Mouse (Mus musculus): ENCODE data around the gene Bbs10.
A peak's percentile ranks its signal among the peaks of the same experiment; 100 is the strongest.

Gene Bbs10

DNA sequence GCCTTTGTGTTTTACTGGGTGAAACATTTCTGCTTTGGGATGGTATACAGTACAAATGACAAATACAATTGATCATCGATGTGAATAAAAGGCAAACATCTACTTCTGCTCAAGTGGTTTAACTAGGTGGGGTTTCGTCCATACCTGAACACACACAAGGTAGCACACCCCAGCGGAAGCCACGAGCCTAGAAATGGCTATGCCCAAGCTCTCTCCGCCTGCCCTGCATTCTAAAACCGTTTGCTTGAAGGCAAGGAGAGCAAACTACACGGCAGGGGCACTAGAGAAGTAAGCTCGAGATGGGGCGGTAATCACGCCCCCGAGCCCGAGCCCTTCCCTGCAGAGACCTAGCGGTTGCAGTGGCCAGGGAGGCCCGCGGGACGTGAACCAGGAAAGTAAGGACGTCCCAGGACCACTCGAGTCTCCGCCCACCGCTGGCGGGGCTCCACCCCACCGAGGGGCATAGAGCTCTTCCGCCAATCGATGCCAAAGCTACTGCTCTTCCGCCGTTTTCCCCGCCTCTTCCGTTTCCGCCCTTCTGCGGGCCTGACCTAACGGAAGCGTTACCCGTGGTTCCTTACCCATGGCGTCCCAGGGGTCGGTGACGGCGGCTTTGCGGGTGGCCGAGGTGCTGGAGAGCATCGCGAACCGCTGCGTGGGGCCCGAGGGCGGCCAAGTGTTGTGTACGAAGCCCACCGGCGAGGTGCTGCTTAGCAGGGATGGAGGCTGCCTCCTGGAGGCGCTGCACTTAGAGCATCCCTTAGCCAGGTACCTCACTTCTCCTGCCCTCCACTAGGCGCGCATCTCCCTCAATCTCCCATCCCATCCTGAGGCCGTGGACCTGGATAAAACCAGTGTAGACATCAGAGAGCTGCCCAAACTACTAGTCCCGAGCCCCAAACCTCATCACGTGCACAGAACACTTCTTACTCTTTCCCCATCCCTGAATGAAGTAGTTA, at the start of gene Bbs10:
Gene Bbs10, plus strand, starts transcription at position 540 of the 959 bp plus-strand sequence.
- peak; percentile 85 to 88 for DNase-seq (ENCODE audit: low read depth in 2 of 2, low spot score in 2 of 2)

DNA sequence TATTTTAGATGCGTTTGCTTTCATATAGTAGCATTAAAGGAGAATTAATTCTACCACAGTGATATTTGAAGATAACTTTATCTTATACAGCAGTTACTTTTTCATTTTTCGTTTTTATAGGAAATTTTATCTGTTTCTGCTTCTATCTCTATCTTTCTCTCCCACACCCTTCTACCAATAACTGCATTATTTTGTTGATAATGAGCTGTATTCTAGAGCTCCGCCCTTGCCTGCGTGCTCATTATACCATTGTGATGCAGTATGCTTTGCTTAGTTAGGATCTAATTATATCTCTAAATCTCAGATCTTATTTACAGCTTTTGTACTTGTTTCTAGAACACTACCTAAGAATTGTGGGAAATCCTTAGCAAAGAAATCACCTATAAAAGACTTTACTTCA, 48.3 kb upstream of the Bbs10 start:
- DNase-seq (ENCODE audit: low read depth in 2 of 2, low spot score in 2 of 2): no peak

DNA sequence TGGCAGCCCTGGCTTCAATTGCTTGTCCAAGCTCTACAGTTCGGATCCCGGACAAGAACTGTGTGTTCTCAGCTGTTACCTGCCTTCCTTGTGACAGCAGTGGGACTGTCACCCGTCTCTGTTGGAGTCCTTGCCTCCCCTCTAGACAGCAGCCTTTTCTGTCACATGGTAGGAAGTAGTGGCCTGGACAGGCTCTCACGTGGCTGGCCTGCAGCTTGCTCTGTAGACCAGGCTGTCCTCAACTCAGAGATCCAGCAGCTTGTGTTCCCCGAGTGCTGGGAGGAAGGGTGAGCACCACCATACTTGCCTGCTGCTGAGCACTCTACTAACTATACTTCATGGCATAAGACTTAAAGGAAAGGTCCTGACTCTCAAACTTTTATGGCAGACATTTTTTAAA, 46.8 kb upstream of the Bbs10 start:
- no peak for DNase-seq (ENCODE audit: low read depth in 2 of 2, low spot score in 2 of 2)

DNA sequence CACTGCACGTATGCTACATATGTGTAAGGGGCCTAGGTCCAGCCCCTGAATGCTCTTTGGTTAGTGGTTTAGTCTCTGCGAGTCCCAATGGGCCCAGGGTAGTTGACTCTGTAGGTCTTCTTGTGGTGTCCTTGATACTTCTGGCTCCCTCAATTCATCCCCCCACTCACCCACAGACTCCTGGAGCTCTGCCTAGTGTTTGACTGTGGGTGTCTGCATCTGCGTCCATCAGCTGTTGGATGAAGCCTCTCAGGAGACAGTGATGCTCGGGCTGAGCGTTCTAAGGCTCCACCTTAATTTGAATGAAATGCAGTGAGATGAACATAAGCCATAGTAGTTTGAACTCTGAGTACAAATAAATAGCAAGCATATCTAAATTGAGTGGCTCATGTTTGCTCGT, 43.3 kb upstream of the Bbs10 start:
- DNase-seq (ENCODE audit: low read depth in 2 of 2, low spot score in 2 of 2): no peak

DNA sequence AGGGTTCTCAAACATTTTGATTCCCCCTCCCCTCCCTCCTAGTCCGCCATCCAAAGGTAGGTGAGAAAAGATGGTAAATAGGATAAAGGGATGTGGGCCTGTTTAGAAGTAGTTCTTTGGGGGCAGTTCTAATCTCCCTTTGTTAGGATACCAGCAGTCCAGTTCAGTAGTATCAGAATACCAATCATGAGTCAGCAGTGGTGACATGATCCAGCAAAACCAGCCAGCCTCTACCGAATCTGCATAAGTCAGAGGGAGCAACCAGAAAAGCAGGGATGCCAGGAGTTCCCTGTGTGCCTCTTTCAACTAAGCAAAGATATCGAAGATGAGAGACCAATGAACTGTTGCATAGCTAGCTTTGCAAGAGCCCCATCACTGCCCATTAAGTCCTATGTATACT, 42.3 kb upstream of the Bbs10 start:
- DNase-seq (ENCODE audit: low read depth in 2 of 2, low spot score in 2 of 2): no peak

DNA sequence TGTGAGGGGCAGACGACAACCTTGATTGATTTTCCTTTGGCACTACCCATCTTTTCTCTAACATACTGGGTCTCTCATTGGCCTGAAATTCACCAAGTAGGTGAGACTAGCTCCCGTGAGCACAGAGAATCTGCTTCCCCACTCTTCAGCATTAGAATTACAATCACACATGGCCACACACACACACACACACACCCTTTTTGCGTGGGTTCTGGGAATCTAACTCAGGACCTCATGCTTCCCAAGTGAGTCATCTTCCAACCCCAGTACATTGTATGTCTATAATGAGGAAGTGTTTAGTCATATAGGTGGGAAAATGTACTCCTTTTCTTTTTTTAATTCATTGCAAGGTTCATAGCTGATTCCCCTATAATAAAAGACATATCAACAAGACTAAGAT, 41.1 kb upstream of the Bbs10 start:
- DNase-seq (ENCODE audit: low read depth in 2 of 2, low spot score in 2 of 2): no peak

DNA sequence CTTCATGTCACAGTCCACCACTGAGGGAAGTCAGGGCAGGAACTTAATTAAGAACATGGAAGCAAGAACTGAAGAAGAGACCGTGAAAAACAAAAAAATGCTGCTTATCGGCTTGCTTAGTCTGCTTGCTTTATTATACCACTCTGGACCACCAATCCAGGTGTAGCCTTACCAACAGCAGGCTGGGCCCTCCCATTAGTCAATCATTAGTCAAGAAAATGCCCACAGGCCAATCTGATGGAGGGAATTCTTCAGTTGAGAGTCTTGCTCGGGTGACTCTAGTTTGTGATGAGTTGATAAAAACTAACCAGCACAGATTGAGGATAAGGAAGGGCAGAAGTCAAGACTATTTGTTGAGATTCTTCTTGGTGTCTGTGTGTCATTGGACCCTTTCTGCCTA, 40.2 kb upstream of the Bbs10 start:
- DNase-seq (ENCODE audit: low read depth in 2 of 2, low spot score in 2 of 2): no peak

DNA sequence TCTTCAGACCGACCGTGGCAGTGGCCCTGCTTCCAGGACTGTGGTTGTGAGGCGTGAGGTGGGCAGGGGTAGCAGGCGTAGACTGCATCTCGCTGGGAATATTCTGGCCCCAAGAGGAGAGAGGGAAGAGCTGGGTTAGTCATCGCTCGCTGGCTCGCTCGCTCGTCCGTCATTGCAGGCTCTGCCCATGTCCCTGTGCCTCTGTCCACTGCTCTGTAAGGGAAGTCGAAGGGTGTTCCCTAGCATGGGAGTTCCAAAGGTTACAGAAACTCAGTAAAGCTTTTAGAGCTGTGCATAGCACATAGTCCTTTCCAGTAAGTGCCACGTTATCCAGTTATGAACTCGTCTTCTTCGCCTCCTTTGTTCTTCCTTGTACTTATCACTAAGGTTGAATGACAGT, 26.8 kb upstream of the Bbs10 start:
- DNase-seq (ENCODE audit: low read depth in 2 of 2, low spot score in 2 of 2): no peak

DNA sequence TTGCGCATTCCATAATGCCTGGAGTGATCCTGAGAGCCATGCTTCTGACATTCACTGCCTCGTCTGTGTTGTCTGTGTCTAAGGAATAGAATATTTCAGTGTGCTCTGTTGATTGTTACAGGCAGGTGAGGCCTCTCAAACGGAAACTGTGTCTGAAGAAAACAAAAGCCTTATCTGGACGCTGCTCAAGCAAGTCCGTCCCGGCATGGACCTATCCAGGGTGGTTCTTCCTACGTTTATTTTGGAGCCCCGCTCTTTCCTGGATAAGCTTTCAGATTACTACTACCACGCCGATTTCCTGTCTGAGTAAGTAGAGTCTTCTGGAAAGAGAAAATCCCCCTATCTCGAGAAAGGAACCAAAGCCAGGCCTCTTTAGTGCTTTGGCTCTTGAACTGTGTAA, 25.6 kb upstream of the Bbs10 start:
- DNase-seq (ENCODE audit: low read depth in 2 of 2, low spot score in 2 of 2): no peak

DNA sequence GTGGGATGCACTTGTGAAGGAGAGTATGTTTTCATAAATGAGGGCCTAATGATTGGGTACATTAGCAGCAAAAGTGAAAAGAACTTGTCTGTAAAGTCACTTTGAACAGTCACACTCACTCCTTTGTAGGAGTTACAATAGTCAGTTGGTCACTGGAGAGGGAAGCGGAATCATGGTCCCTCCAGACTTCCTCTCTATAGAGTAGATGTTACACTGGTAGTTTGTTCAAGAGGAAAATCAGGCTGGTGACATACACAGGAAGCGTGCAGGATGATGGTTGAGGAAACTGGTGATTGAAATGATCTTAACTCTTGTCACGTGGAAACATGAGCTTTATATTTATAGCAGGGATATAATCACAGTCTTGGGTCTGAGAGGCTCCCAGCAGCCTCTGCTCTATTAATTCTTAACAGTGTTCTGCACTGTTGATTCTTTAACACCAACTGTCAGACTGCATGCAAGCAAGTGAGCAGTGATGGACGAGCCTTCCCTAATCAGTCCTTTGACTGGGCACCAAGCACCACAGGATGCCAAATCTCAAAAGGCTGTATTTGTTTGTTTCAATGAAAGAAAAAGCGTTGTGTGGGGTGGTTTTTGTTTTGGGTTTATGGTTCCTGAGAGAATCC, 24.9 kb upstream of the Bbs10 start:
- DNase-seq (ENCODE audit: low read depth in 2 of 2, low spot score in 2 of 2): no peak

DNA sequence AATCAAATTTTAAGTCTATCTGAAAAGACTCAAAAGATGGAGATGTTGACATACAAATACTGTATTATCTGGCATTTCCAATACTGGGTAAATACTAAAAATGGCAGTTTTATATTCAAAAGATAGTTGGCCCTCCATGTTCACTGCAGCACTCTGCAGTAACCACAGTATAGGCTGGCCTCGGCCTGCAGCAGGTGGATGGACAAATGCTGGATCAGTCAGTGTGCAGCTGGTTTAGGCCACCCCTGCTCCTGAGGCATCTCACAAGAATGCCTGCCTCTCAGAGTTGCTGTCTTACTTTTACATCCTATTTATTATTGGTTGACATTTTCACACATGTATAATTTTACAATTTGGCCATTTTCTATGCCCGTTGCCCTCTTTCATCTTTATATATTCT, 22.7 kb upstream of the Bbs10 start:
- no peak for DNase-seq (ENCODE audit: low read depth in 2 of 2, low spot score in 2 of 2)

DNA sequence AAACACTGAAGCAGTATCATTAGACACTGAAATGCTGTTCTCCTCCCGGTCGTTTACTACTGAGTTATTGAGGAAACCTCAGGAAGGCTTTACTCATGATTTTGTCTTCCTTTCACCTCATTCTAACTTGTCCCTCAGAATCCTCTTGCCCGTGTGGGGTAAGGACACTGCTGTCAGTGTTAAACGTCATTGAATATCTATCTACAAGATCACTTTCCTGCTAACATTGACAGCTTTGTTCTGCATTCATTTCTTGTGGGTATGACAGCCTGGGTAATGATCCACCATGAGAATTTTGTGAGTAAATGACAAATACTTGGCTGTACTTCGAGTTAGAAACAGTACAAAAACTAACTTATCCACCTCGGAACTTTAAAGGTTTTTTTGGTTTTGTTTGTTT, 848 bp upstream of the Bbs10 start:
- DNase-seq (ENCODE audit: low read depth in 2 of 2, low spot score in 2 of 2): no peak

DNA sequence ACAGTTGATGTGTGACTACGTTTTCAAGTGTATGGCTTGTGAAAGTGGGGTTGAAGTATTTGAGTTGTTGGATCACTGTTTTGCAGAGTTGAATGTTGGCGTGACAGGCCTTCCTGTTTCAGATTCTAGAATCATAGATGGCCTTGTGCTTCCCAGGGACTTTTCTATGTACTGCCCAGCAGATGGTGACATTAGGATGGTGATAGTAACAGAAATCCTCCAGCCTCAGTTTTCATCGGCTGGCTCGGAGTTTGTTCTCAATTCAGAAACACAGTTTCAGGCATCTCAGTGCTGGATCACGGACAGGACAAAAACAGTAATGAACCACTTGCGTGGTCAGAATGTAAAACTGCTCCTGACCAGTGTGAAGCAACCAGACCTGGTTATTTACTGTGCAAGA, 1.1 kb downstream of the Bbs10 start:
- no peak for DNase-seq (ENCODE audit: low read depth in 2 of 2, low spot score in 2 of 2)

DNA sequence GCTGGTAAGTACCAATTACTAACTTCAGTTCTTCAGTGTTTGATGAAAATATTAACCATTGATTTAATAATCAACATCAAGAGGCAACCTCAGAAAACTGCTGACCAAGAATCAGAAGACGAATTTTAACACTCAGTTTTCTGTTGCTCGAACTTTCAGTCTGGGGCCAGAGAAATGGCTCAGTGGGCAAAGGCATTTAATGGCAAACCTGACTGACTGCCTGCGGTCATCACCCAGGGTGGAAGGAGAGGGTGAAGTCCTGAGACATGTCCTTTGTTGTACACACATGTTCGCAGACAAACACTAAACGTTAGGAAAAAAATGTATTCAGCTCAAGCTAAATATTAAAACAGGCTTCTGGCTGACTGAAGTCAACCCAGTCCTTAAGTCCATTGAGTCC, 2.6 kb downstream of the Bbs10 start:
- no peak for DNase-seq (ENCODE audit: low read depth in 2 of 2, low spot score in 2 of 2)

DNA sequence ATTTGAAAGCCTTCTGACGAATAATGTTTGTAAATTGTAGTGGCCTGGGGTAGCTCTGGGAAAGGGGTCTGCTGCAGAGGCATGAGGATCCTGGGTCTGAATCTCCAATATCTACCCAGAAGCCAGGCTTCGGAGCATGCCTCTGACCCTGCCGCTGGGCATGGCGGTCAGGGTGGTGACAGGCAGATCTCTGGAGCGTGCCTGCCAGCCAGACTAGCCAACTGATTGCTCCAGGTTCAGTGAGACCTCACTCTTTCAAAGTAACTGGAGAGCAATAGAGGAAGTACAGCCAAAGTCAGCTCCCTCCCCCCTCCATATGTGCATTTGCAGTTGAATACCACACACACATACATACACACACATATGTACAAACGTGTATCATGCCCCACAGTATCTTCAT, 4.0 kb downstream of the Bbs10 start:
- DNase-seq (ENCODE audit: low read depth in 2 of 2, low spot score in 2 of 2): no peak

DNA sequence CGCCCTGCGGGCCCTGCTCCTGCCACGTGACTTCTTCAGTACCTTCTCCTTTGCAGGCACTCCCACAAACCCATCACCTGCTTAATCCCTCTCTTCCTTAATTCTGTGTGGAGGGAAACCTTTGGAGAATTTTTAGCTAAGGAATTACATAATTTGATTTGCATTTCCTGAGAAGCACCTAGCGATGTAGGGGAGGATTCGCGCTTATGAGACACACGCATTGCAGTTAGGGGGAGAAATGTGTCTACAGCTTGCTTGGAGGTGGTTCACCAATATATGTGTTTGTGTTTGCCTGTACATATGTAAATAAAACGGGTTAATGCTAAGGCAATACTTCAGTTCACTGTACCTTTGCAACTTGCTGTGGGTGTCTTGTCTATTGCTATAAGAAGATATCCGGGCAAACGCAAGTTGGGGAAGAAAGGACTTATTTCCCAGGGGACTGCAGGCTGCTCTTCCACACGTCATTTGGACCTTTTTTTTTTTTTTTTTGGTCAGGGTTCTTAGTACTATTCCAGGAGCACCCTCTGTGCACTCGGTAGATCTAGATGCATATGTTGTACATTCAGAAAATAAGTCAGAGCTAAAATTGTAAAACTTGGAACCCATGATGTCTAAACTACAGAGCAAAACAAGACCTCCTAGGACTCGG, 10.5 kb downstream of the Bbs10 start:
- DNase-seq (ENCODE audit: low read depth in 2 of 2, low spot score in 2 of 2): no peak

DNA sequence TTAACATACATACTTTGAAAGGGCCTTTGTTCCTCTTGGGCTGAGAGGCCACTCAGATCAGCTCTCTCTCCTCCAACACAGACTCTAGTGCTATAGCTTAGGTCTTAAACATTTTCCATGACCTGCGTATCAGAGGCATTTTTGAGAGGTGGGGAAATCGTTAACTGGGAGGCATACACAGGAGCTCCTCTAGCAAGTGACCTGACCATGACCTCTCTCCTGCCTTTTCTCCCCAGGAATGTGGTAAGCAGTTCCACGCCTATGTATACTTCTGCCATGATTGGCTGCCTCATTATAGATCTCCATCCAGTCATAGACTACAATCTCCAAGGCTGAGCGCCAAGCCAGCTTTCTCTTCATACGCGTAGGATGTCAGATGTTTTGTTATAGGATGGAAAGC, 14.8 kb downstream of the Bbs10 start:
- no peak for DNase-seq (ENCODE audit: low read depth in 2 of 2, low spot score in 2 of 2)

DNA sequence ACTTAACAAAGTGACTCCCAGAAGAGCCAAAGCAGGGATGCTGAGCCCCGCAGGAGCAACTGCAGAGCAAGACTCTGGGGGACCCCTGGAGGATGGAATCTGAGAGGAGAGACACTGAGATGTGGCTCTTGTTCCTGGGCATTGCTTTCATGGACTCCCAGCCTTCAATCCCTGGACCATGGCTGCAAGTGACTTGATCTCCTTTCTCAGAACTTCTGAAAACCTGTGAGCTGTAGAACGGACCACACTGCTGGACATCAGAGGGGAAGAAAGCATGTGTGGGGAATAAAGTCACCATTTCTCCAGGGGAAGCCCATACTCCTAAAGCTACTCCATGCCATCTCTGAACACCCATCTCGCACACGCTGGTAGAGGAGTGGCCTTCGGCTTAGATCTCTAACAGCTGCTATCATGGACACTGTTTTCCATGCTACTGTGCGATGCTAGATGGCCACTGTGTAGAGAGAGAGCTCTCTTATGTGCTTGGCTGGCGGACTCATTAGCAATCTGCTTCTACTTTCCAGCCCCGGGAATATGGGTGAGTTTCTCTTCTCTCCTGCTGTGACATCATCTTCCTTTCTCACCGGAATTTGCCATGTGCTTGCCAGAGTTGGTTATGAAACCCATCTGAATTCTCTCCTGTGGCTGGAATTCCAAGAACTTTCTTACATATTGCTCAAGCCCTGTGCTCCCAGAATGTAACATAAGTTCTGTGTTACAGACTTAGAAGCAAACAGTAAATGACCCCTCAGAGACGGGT, 16.3 kb downstream of the Bbs10 start:
- DNase-seq (ENCODE audit: low read depth in 2 of 2, low spot score in 2 of 2): no peak

DNA sequence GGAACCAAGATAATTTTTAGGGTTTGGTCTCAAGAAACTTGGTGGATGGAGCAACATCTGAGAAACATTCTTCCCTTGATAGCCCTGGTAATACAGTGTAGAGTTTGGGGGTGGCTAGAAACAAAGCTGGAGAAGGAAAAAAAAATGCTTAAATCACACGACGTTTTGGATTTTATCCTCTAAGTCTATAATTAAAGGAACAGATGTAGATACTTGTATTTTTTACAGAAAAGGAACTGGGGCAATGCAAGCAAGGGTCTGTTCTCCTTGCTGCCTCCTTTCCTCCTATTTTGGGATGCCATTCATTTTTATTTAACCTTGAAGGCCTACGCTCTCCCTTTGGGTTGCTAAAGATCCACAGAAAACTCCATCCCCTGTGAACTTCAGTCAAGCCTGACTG, 17.5 kb downstream of the Bbs10 start:
- no peak for DNase-seq (ENCODE audit: low read depth in 2 of 2, low spot score in 2 of 2)

DNA sequence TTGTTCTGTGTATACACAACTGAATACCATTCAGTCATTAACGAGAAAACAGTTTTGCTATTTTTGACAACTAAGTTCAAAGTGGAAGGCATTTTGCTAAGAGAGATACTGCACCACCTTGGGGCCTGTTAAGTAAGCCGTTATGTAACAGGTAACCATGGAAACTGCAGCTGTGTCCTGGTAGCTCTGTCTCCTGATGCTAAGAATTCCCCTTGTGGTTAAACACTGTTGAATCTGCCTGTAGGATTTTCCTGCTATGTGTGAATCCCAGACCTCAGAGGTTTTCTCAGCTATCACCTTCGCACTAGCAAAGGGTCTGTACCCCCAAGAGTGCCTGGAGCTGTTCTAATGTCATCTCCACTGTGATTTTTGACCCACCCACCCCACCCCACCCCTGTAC, 19.5 kb downstream of the Bbs10 start:
- no peak for DNase-seq (ENCODE audit: low read depth in 2 of 2, low spot score in 2 of 2)

DNA sequence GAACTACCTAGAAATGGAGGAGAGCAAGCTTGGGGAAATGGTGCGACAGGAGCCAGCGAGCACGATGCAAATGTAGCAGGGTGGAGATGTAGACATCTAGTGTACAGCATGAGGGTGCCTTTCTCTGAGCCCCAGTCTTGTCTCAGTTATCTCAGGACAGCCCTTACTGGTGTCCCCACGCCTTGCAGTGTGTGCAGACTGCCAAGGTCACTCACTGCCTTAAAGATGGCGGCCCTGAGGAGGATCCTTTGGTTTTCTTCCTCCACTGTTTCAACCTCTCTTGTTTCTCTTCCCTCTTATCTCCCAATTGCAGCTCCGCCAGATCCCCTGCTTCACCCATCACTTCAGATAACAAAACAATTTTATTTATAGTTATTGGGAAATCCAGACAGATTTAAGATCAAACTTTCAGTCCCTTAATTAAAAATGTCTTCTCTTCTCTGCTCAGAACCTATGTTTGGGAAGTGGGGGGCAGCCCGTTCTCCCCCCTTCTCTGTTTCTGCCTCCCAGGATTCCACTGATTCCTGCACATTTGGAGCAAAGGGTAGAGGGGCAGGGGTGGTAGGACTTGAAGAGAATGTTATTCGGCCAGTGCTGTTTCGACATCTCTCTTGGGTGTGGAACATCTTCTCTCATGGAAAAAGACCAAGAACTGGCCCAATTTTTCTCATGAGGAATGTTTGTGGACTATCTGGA, 20.5 kb downstream of the Bbs10 start:
- DNase-seq (ENCODE audit: low read depth in 2 of 2, low spot score in 2 of 2): no peak

Measured in CD8-positive naive resting alpha-beta T cell, adult 2 months (primary cell).